Mouse (Mus musculus) kidney, embryonic 15.5 days (tissue): ENCODE data around the gene Amigo2. TPM values are rescaled to one million over a fixed set of nuclear protein-coding genes. Genes with fewer than 3 reads are reported as not detected.
A peak's percentile ranks its signal among the peaks of the same experiment; 100 is the strongest.

Experiments
- ATAC-seq: fragments of 200-750 bp; cut with Nextera tagmentation; replicated peaks from 2 replicates; pipeline ENCODE4 v1.8.0; 2017; ENCODE audit warnings: moderate TSS enrichment; ENCODE audit not compliant: low FRiP score
- H3K27ac ChIP-seq: fragments of 300-500 bp; sonication (generic); 2 replicates; pipeline ENCODE4 v1.5.1; 2015; ENCODE audit warnings: mild to moderate bottlenecking, inconsistent platforms
- H3K27me3 ChIP-seq: fragments of 300-500 bp; sonication (generic); 2 replicates; pipeline ENCODE4 v1.6.1; 2015; ENCODE audit warnings: inconsistent platforms
- H3K36me3 ChIP-seq: fragments of 300-500 bp; sonication (generic); 2 replicates; pipeline ENCODE4 v1.6.1; 2015; ENCODE audit warnings: inconsistent platforms
- H3K4me1 ChIP-seq: fragments of 300-500 bp; sonication (generic); 2 replicates; pipeline ENCODE4 v1.6.1; 2015; ENCODE audit warnings: inconsistent platforms
- H3K4me2 ChIP-seq: fragments of 300-500 bp; sonication (generic); 2 replicates; pipeline ENCODE4 v1.6.1; 2015; ENCODE audit warnings: moderate library complexity, mild to moderate bottlenecking, inconsistent platforms
- H3K4me3 ChIP-seq: fragments of 300-500 bp; sonication (generic); replicated peaks from 2 replicates; pipeline ENCODE4 v1.5.1; 2015; ENCODE audit warnings: mild to moderate bottlenecking, inconsistent platforms
- H3K9ac ChIP-seq: fragments of 300-500 bp; sonication (generic); 2 replicates; pipeline ENCODE4 v1.6.1; 2015; ENCODE audit warnings: mild to moderate bottlenecking, inconsistent platforms
- H3K9me3 ChIP-seq: fragments of 300-500 bp; sonication (generic); replicated peaks from 2 replicates; pipeline ENCODE4 v1.6.1; 2016; ENCODE audit warnings: inconsistent platforms
- WGBS: fragments of 180-500 bp; shearing (Covaris S2); methylation state at CpG from one replicate; pipeline ENCODE4 v1.1.7; 2015; ENCODE audit warnings: mixed read lengths; 5-methylcytosine and 5-hydroxymethylcytosine counted together
- polyA plus RNA-seq: library from polyadenylated mRNA; unstranded; fragments of >200 nt; fragmentation: Nextera tagmentation; extraction: Ambion mirVana; gene quantifications from 2 replicates; pipeline ENCODE4 v1.2.1, GENCODE M21; 2015

Gene Amigo2
- 11.9 TPM in 2 replicates for polyA plus RNA-seq

DNA sequence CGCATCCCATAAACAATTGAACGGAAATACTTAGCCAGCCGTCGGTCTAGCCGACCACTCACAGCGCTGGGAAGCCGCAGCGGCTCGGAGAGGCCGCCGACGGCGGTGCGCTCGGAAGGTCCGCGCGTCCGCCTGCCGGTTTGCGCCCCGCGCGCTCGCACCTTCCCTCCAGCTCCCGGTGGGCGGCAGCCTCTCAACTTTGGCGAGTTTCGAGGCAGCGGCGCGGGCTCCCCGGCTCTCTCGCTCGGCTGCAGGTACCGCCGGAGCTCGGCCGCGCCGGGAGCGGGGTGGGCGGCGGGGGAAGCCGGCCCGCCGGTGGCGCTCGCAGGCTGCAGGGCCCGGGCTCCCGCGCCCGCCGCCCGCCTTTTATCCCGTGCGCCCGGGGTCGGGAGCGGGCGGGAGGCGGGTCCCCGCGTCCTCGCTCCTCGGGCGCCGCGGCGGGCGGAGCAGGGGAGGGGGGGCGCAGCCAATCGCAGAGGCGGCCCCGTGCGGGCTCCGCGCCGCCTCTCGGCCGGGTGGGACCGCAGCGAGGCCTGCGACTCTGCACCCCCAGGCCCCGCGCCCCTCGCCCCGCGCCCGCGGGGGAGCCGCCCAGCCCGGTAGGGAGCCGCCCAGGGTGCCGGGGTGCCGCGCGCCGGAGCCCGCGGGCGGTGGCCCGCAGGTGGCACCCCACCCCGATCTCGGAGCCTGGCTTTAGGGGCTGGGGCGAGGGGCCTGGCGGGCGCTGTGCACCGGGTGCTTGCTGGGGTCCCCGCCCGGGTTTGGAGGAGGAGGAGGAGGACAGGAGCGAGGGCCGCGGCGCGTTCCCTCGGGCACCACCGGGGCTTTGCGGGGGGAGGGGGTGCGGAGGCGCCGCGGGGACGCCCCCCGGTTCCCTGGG lies at the start of gene Amigo2, which contains the start of gene Pced1b:
Amigo2 (minus strand) TSS at position 377 of the 880 bp plus-strand sequence.
Pced1b (plus strand) TSS at position 197 of the 880 bp plus-strand sequence.
- Histone ChIP-seq H3K4me3 (peak within 1 kb of the TSS; percentile 87), H3K36me3 (peaks cover 8% of the 10 kb centered on the region; the same call in 1 of the 2 replicates), H3K27me3 (peaks cover 13% of the 10 kb centered on the region; the same call in 1 of the 2 replicates), H3K4me2 (peak within 1 kb of the TSS; percentile 84), H3K9ac (peak within 1 kb of the TSS; percentile 93), H3K27ac (peak within 1 kb of the TSS; percentile 94), H3K9me3 (no peaks in the 10 kb centered on the region), H3K4me1 (peaks cover 24% of the 10 kb centered on the region)
- ATAC-seq, result peak; percentile 90
- under 1% methylated on average over 109 of the region's 125 CpGs for WGBS

GRCm38 (mm10) chr15:97291291-97292050 lies 44.4 kb upstream of the Amigo2 start:
- 0 out of 2 replicates have a peak, but pooled peaks cover 8% of the 10 kb centered on the region for H3K4me1 ChIP-seq
- H3K4me2 ChIP-seq, result no peak overlapping the region
- H3K4me3 ChIP-seq, result no peak overlapping the region
- H3K9me3 ChIP-seq, result no peaks in the 10 kb centered on the region
- WGBS, result 69% methylated on average over 21 of the region's 21 CpGs
- H3K27ac ChIP-seq, result no peak overlapping the region
- no peak for ATAC-seq
- no peaks in the 10 kb centered on the region for H3K36me3 ChIP-seq
- H3K9ac ChIP-seq, result no peak overlapping the region
- no peaks in the 10 kb centered on the region for H3K27me3 ChIP-seq

DNA sequence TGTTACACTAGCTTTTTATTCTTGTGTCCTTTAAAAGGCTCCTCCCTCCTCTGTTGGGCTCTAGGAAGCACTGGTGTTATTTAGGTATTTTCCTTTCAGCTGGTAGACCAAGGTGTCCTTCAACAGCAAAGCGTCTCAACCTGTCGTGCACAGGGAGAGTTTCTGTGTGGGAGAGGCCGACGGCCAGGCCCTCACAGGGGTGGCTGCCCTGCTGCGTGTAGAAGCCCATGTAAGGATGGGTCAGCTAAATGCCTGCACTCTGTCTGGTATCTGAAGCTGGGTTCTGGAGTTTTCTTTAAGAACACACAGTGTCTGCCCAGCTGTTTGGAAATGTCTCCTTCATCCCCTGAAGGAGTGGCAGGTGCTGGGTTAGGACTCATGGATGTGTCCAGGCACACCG lies 43.3 kb upstream of the Amigo2 start:
- Histone ChIP-seq H3K36me3 (no peaks in the 10 kb centered on the region), H3K4me3 (no peak overlapping the region), H3K4me1 (0 out of 2 replicates have a peak, but pooled peaks cover 8% of the 10 kb centered on the region), H3K27ac (no peak overlapping the region), H3K9ac (no peak overlapping the region), H3K9me3 (no peaks in the 10 kb centered on the region), H3K27me3 (no peaks in the 10 kb centered on the region), H3K4me2 (no peak overlapping the region)
- no peak for ATAC-seq
- WGBS, result 79% methylated on average over 6 of the region's 6 CpGs

- WGBS, result 80% methylated on average over 4 of the region's 4 CpGs
- Histone ChIP-seq H3K4me3 (no peak overlapping the region), H3K36me3 (no peaks in the 10 kb centered on the region), H3K9me3 (no peaks in the 10 kb centered on the region), H3K4me1 (0 out of 2 replicates have a peak, but pooled peaks cover 8% of the 10 kb centered on the region), H3K27me3 (no peaks in the 10 kb centered on the region), H3K4me2 (no peak overlapping the region), H3K9ac (no peak overlapping the region), H3K27ac (no peak overlapping the region)
- ATAC-seq, result no peak
These were observed 42.1 kb upstream of the Amigo2 start for GRCm38 (mm10) chr15:97289176-97289575.

DNA sequence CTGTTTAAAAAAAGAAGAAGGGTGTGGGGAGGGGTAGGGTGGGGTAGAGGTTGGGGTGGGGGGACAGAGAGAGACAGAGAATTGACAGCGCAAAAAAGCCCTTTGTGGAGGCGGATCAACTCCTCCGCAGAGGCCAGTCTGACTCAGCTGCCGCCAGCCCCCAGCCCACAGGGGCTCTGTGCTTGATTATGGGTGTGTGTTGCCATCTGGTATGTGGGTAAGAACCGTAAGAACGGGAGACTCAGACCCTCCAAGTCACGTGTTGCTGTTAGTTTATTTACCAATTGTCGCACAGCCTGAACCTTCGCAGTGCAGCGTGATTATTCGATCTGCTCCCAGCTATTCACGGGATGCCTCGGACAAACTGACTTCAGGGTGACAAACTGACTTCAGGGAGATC lies 41.6 kb upstream of the Amigo2 start:
- Histone ChIP-seq H3K36me3 (no peaks in the 10 kb centered on the region), H3K4me3 (no peak overlapping the region), H3K4me1 (0 out of 2 replicates have a peak, but pooled peaks cover 8% of the 10 kb centered on the region), H3K27me3 (no peaks in the 10 kb centered on the region), H3K4me2 (no peak overlapping the region), H3K9ac (no peak overlapping the region), H3K27ac (no peak overlapping the region), H3K9me3 (no peaks in the 10 kb centered on the region)
- WGBS, result 85% methylated on average over 13 of the region's 13 CpGs
- ATAC-seq, result no peak

GRCm38 (mm10) chr15:97287436-97288143 lies 40.5 kb upstream of the Amigo2 start:
- no peaks in the 10 kb centered on the region for H3K9me3 ChIP-seq

DNA sequence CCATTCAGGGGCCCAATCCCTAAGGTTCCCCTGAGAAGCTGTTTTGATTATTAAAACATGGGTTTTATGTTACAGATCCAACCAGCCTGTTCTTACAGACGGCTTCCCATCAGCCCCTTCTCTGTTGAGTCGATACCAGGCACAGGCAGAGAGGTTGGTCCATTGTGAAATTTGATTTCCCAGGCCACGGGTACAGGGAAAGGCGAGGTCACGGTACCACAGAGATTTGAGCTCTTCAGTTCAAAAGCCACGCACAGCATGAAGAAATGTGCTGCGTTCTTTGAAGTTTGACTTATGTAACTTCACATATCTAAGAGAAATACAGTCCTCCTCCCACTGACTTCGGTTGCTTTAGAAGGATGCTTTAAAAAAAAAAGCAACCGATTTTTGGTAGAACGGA lies 39.6 kb upstream of the Amigo2 start:
- WGBS, result 67% methylated on average over 10 of the region's 10 CpGs
- no peak for ATAC-seq
- no peak overlapping the region for H3K9ac ChIP-seq
- H3K27me3 ChIP-seq, result no peaks in the 10 kb centered on the region
- no peaks in the 10 kb centered on the region for H3K9me3 ChIP-seq
- H3K27ac ChIP-seq, result no peak overlapping the region
- no peaks in the 10 kb centered on the region for H3K36me3 ChIP-seq
- H3K4me1 ChIP-seq, result peaks cover 13% of the 10 kb centered on the region
- H3K4me3 ChIP-seq, result no peak overlapping the region
- H3K4me2 ChIP-seq, result no peak overlapping the region

More at GRCm38 (mm10) chr15:97287436-97288143, 40.5 kb upstream of the Amigo2 start:
- no peak overlapping the region for H3K9ac ChIP-seq
- no peaks in the 10 kb centered on the region for H3K36me3 ChIP-seq
- no peak overlapping the region for H3K27ac ChIP-seq
- ATAC-seq, result no peak
- no peak overlapping the region for H3K4me2 ChIP-seq
- H3K4me3 ChIP-seq, result no peak overlapping the region
- H3K4me1 ChIP-seq, result peaks cover 15% of the 10 kb centered on the region
- no peaks in the 10 kb centered on the region for H3K27me3 ChIP-seq
- WGBS, result 94% methylated on average over 5 of the region's 5 CpGs

DNA sequence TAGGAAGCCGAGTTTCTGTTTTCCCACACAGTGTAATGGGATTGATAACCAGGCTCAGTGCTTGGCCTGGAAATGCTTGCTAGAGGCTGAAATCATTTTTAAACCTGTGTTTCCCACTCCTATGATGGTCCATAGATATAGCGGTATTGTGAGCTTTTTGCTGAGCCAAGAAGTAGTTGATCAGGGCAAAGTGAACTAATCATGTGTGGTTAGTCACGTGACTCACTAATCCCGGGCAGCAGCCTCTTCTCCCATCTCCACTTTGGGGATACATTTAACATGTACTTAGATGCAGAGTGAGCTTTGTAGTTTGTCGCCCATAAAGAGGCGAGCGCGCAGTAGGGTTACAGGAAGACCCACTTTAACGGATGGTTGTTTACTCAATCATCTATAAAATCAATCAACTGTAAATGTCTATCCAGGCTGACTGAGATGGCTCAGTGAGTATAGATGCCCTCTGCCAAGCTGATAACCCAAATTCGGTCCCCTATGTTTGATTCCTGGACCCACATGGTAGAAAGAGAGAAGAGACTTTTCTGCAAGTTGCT lies 38.7 kb upstream of the Amigo2 start:
- Histone ChIP-seq H3K27ac (no peak overlapping the region), H3K4me3 (no peak overlapping the region), H3K27me3 (no peaks in the 10 kb centered on the region), H3K9ac (no peak overlapping the region), H3K4me2 (no peak overlapping the region), H3K4me1 (peaks cover 7% of the 10 kb centered on the region), H3K9me3 (no peaks in the 10 kb centered on the region), H3K36me3 (no peaks in the 10 kb centered on the region)
- WGBS, result 87% methylated on average over 10 of the region's 10 CpGs
- ATAC-seq, result no peak

DNA sequence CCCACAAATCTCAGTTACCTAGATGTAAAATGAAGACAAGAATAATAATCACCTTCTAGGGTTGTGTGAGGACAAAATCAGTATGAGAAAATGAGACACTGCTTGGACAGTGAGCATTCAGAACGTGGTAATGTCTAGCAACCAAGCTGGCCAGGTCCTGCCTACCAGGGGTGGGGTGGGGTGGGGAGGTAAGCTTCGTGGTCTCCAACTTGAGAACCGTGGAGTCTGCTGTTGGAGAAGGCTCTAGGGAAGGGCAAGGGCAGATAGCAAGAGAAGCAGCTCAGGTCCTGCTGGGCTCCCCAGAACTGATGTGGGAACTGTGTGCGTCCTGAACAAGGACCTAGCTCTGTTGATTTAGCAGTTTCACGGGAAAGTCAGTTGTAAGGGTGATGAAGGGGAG lies 37.1 kb upstream of the Amigo2 start:
- no peaks in the 10 kb centered on the region for H3K9me3 ChIP-seq
- no peak for ATAC-seq
- no peaks in the 10 kb centered on the region for H3K36me3 ChIP-seq
- H3K4me3 ChIP-seq, result no peak overlapping the region
- 72% methylated on average over 5 of the region's 5 CpGs for WGBS
- H3K27me3 ChIP-seq, result no peaks in the 10 kb centered on the region
- H3K4me1 ChIP-seq, result peaks cover 8% of the 10 kb centered on the region
- no peak overlapping the region for H3K27ac ChIP-seq
- H3K9ac ChIP-seq, result no peak overlapping the region
- H3K4me2 ChIP-seq, result no peak overlapping the region

GRCm38 (mm10) chr15:97282572-97282881 lies 35.4 kb upstream of the Amigo2 start:
- H3K9ac ChIP-seq, result no peak overlapping the region
- ATAC-seq, result no peak
- no peak overlapping the region for H3K4me3 ChIP-seq
- no peak overlapping the region for H3K4me2 ChIP-seq
- H3K36me3 ChIP-seq, result no peaks in the 10 kb centered on the region
- H3K4me1 ChIP-seq, result peaks cover 23% of the 10 kb centered on the region
- H3K9me3 ChIP-seq, result no peaks in the 10 kb centered on the region
- H3K27me3 ChIP-seq, result no peaks in the 10 kb centered on the region
- H3K27ac ChIP-seq, result no peak overlapping the region
- 66% methylated on average over 6 of the region's 6 CpGs for WGBS

DNA sequence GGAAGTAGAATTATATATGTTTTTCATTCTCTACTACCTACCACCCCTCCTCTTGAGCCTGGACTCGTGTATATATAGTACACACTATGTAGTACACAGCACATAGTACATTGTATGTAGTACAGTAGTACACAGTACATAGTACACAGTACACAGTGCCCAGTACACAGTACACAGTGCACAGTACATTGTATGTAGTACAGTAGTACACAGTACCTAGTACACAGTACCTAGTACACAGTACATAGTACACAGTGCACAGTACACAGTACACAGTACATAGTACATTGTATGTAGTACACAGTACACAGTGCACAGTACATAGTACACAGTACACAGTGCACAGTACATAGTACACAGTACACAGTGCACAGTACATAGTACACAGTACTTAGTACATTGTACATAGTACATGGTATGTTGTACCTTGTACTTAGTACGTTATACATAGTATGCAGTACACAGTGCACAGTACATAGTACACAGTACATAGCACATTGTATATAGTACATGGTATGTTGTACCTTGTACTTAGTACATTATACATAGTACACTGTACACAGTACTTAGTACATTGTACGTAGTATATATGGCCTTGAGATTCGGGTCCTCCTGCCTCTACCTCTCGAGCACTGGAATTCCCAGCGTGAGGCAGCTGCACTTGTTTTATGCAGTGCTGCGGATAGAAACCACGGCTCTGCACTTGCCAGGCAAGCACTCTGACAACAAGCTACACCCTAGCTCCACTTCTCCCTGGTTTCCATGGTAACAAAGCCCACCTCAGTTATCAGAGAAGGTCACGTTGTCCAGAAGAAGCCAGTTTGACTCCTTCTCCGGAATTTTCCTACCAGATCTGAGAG lies 34.9 kb upstream of the Amigo2 start:
- ATAC-seq, result no peak
- Histone ChIP-seq H3K9me3 (no peaks in the 10 kb centered on the region), H3K4me2 (no peak overlapping the region), H3K4me1 (peaks cover 29% of the 10 kb centered on the region), H3K27me3 (no peaks in the 10 kb centered on the region), H3K27ac (no peak overlapping the region), H3K36me3 (no peaks in the 10 kb centered on the region), H3K9ac (no peak overlapping the region), H3K4me3 (no peak overlapping the region)
- WGBS, result 70% methylated on average over 10 of the region's 10 CpGs
